Mouse (Mus musculus): ENCODE data around the gene Pick1. TPM values are rescaled to one million over a fixed set of nuclear protein-coding genes. Genes with fewer than 3 reads are reported as not detected.

Pick1 gene
- polyA plus RNA-seq (2014; fragmentation: Illumina TruSeq; extraction: RNeasy Lipid Tissue Mini Kit (QIAGEN cat#74804); ENCODE audit: low read depth, low replicate concordance) = 33.1 TPM

GRCm38 (mm10) chr15:79229058-79229821 is at the start of gene Pick1, which contains the start of gene Gm49486:
TSS of gene Pick1 (plus strand) at chr15:79229173.
TSS of gene Gm49486 (plus strand) at chr15:79229391.

DNA sequence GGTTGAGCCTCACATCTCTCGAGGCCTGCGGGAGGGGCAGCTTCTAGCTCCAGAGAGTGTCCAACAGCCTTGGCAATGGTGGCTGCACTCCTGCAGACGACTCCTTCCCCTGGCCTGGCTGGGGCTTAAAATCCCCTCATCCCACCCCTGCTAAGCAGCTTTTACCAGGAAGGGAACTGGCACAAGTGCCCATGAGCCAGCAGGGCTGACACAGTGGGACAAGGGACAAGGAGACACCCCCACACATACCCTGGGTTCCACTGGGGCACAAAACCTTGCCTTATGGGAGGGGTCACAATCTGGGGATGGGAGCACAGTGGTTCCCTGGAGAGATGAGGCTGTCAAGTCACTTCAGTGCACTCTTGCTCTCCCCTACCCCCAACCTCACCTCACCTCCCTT is 25.7 kb downstream of the Pick1 start, which contains the start of gene Slc16a8:
Slc16a8 (minus strand) TSS at position 101 of the 400 bp plus-strand sequence.

DNA sequence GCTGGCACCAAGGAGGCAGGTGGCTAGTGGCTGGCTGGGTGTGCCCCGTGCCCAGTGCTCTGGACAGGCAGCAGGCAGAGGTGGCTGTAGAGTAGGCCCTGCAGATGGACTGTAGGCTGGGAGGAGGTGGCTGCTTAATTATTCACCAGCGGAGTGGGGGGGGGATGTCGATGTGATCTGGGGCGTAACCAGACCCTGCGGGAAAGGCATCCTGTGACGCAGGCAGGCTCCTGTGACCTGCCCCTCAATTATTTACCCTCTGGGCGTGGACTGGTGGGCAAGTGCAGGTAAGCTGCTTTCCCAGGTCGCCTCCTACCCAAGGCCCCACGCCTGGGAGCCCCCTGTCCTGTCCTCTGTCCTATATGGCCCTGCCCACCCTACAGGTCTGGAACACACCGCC is 56.4 kb downstream of the Pick1 start, which contains the start of gene Baiap2l2:
Baiap2l2 (minus strand) TSS at position 139 of the 400 bp plus-strand sequence.

Other genes with a start within 250 kb of the Pick1 start
- 112 TPM for gene H1f0, start 200.7 kb upstream of the Pick1 start, polyA plus RNA-seq (2014; fragmentation: Illumina TruSeq; extraction: RNeasy Lipid Tissue Mini Kit (QIAGEN cat#74804); ENCODE audit: low read depth, low replicate concordance)
- gene Galr3, start 187.3 kb upstream of the Pick1 start, polyA plus RNA-seq (2014; fragmentation: Illumina TruSeq; extraction: RNeasy Lipid Tissue Mini Kit (QIAGEN cat#74804); ENCODE audit: low read depth, low replicate concordance) = 0.98 TPM
- gene Ankrd54, start 166.3 kb upstream of the Pick1 start, polyA plus RNA-seq (2014; fragmentation: Illumina TruSeq; extraction: RNeasy Lipid Tissue Mini Kit (QIAGEN cat#74804); ENCODE audit: low read depth, low replicate concordance) = 36.9 TPM
- 142 TPM for gene Eif3l, start 154.0 kb upstream of the Pick1 start, polyA plus RNA-seq (2014; fragmentation: Illumina TruSeq; extraction: RNeasy Lipid Tissue Mini Kit (QIAGEN cat#74804); ENCODE audit: low read depth, low replicate concordance)
- gene Micall1, start 120.3 kb upstream of the Pick1 start, polyA plus RNA-seq (2014; fragmentation: Illumina TruSeq; extraction: RNeasy Lipid Tissue Mini Kit (QIAGEN cat#74804); ENCODE audit: low read depth, low replicate concordance) = 29.7 TPM
- gene Polr2f, start 88.2 kb upstream of the Pick1 start, polyA plus RNA-seq (2014; fragmentation: Illumina TruSeq; extraction: RNeasy Lipid Tissue Mini Kit (QIAGEN cat#74804); ENCODE audit: low read depth, low replicate concordance) = 84.6 TPM
- gene 1700088E04Rik, start 87.9 kb upstream of the Pick1 start, polyA plus RNA-seq (2014; fragmentation: Illumina TruSeq; extraction: RNeasy Lipid Tissue Mini Kit (QIAGEN cat#74804); ENCODE audit: low read depth, low replicate concordance) = 22.1 TPM
- 0.63 TPM for gene Sox10, start 63.9 kb upstream of the Pick1 start, polyA plus RNA-seq (2014; fragmentation: Illumina TruSeq; extraction: RNeasy Lipid Tissue Mini Kit (QIAGEN cat#74804); ENCODE audit: low read depth, low replicate concordance)
- 0.60 TPM for gene Gm49486, start 218 bp downstream of the Pick1 start, polyA plus RNA-seq (2014; fragmentation: Illumina TruSeq; extraction: RNeasy Lipid Tissue Mini Kit (QIAGEN cat#74804); ENCODE audit: low read depth, low replicate concordance)
- gene Slc16a8, start 25.6 kb downstream of the Pick1 start, polyA plus RNA-seq (2014; fragmentation: Illumina TruSeq; extraction: RNeasy Lipid Tissue Mini Kit (QIAGEN cat#74804); ENCODE audit: low read depth, low replicate concordance) = 0.17 TPM
- 0.94 TPM for gene Baiap2l2, start 56.4 kb downstream of the Pick1 start, polyA plus RNA-seq (2014; fragmentation: Illumina TruSeq; extraction: RNeasy Lipid Tissue Mini Kit (QIAGEN cat#74804); ENCODE audit: low read depth, low replicate concordance)
- 25.6 TPM for gene Pla2g6, start 99.2 kb downstream of the Pick1 start, polyA plus RNA-seq (2014; fragmentation: Illumina TruSeq; extraction: RNeasy Lipid Tissue Mini Kit (QIAGEN cat#74804); ENCODE audit: low read depth, low replicate concordance)
- gene Maff, start 117.4 kb downstream of the Pick1 start, polyA plus RNA-seq (2014; fragmentation: Illumina TruSeq; extraction: RNeasy Lipid Tissue Mini Kit (QIAGEN cat#74804); ENCODE audit: low read depth, low replicate concordance) = 4.3 TPM
- 45.4 TPM for gene Tmem184b, start 174.4 kb downstream of the Pick1 start, polyA plus RNA-seq (2014; fragmentation: Illumina TruSeq; extraction: RNeasy Lipid Tissue Mini Kit (QIAGEN cat#74804); ENCODE audit: low read depth, low replicate concordance)
- gene Csnk1e, start 226.4 kb downstream of the Pick1 start, polyA plus RNA-seq (2014; fragmentation: Illumina TruSeq; extraction: RNeasy Lipid Tissue Mini Kit (QIAGEN cat#74804); ENCODE audit: low read depth, low replicate concordance) = 58.9 TPM